Mouse (Mus musculus): ENCODE results near the gene C2cd3.

Gene C2cd3

GRCm38 (mm10) chr7:100497402-100497801, 125.4 kb downstream of the C2cd3 start:
- DNase-seq (ENCODE audit: low read depth, low spot score) = no peak

- DNase-seq (ENCODE audit: low read depth, low spot score) = no peak
Measured at GRCm38 (mm10) chr7:100497982-100498381, 125.9 kb downstream of the C2cd3 start.

GRCm38 (mm10) chr7:100499465-100499864, 127.4 kb downstream of the C2cd3 start:
- DNase-seq (ENCODE audit: low read depth, low spot score) = no peak

GRCm38 (mm10) chr7:100500276-100500977, 128.4 kb downstream of the C2cd3 start:
- DNase-seq (ENCODE audit: low read depth, low spot score) = no peak

GRCm38 (mm10) chr7:100501027-100501843, 129.2 kb downstream of the C2cd3 start:
- no peak for DNase-seq (ENCODE audit: low read depth, low spot score)

- no peak for DNase-seq (ENCODE audit: low read depth, low spot score)
Measured at GRCm38 (mm10) chr7:100501844-100502373, 129.9 kb downstream of the C2cd3 start.

GRCm38 (mm10) chr7:100502374-100502922, 130.4 kb downstream of the C2cd3 start:
- no peak for DNase-seq (ENCODE audit: low read depth, low spot score)

GRCm38 (mm10) chr7:100503076-100503475, 131.0 kb downstream of the C2cd3 start:
- no peak for DNase-seq (ENCODE audit: low read depth, low spot score)

GRCm38 (mm10) chr7:100504740-100505487, 132.9 kb downstream of the C2cd3 start:
- no peak for DNase-seq (ENCODE audit: low read depth, low spot score)

GRCm38 (mm10) chr7:100506494-100506893, 134.5 kb downstream of the C2cd3 start:
- DNase-seq (ENCODE audit: low read depth, low spot score) = no peak

GRCm38 (mm10) chr7:100508670-100509069, 136.6 kb downstream of the C2cd3 start:
- DNase-seq (ENCODE audit: low read depth, low spot score) = no peak

GRCm38 (mm10) chr7:100511602-100512001, 139.6 kb downstream of the C2cd3 start:
- DNase-seq (ENCODE audit: low read depth, low spot score) = no peak

- no peak for DNase-seq (ENCODE audit: low read depth, low spot score)
Measured at GRCm38 (mm10) chr7:100514573-100514972, 142.5 kb downstream of the C2cd3 start, which contains the start of gene Dnajb13. Dnajb13 (minus strand) TSS chr7:100514960.

All from embryo, embryonic 11.5 days (tissue).